Mouse (Mus musculus) MEL (cell line): Measurements from ENCODE around the gene Prdm16.

Source experiments
- E2F4 ChIP-seq: IDR thresholded peaks from 2 replicates; pipeline ENCODE4 v1.6.1; 2011; ENCODE audit warnings: low read depth, low read length, improper control_type of control experiment, borderline replicate concordance
- EP300 ChIP-seq, 2 experiments: IDR thresholded peaks; 2 replicates each; pipeline ENCODE4 v1.6.1; 2011; ENCODE audit warnings: improper control_type of control experiment in 2 of 2, low read length in 2 of 2, low read depth in 1 of 2, mild to moderate bottlenecking in 1 of 2
- NRF1 ChIP-seq: IDR thresholded peaks from 2 replicates; pipeline ENCODE4 v1.6.1; 2014; ENCODE audit warnings: low read depth, mild to moderate bottlenecking, inconsistent platforms, low read length, improper control_type of control experiment, moderate library complexity; ENCODE audit not compliant: poor library complexity, insufficient read depth, severe bottlenecking
- POLR2A ChIP-seq, 2 experiments: IDR thresholded peaks; 2 replicates each; pipeline ENCODE4 v1.6.1; 2011 to 2012; ENCODE audit warnings: low read length in 2 of 2, mild to moderate bottlenecking in 2 of 2, control low read depth in 1 of 2, improper control_type of control experiment in 1 of 2, low read depth in 1 of 2, moderate library complexity in 1 of 2; ENCODE audit not compliant: control insufficient read depth in 1 of 2, insufficient read depth in 1 of 2, poor library complexity in 1 of 2

- TF ChIP-seq POLR2A (IDR thresholded peaks at IDR 0.05; ENCODE audit: control insufficient read depth in 1 of 2, insufficient read depth in 1 of 2, low read depth in 1 of 2, low read length in 2 of 2, poor library complexity in 1 of 2), result no peak
- no peak for TF ChIP-seq NRF1
- TF ChIP-seq EP300 (IDR thresholded peaks at IDR 0.05; ENCODE audit: low read depth in 1 of 2, low read length in 2 of 2), result no peak
- TF ChIP-seq E2F4, result no peak
Observed at GRCm38 (mm10) chr4:154674541-154674940, 37.9 kb upstream of the Prdm16 start.
